Comparison of ENCODE assay signal across 33 mouse cellular contexts in genomic region chr16:91239024-91239423, GRCm38 (mm10). TPM values are rescaled to one million over a fixed set of nuclear protein-coding genes. Genes with fewer than 3 reads are reported as not detected.
"Had no signal": no experiment of that assay in that cellular context is flagged by ENCODE, and none has a peak within 500 bp of the region (broad histone marks: within the 10 kb centered on the region; RNA-seq: fewer than 3 reads in every experiment).

No protein-coding gene starts in this region.

- H3K27ac ChIP-seq: heart, embryonic 10.5 days; hindbrain, embryonic 10.5 days; hindbrain, embryonic 12.5 days; hindbrain, embryonic 14.5 days; intestine, embryonic 15.5 days; layer of hippocampus, adult 2 months; left cerebral cortex, adult 2 months; limb, embryonic 10.5 days; limb, embryonic 12.5 days had no signal

- H3K9me3 ChIP-seq: heart, embryonic 10.5 days; heart, embryonic 12.5 days; hindbrain, embryonic 10.5 days; hindbrain, embryonic 12.5 days; intestine, embryonic 15.5 days; limb, embryonic 10.5 days; limb, embryonic 12.5 days had no signal

- H3K4me2 ChIP-seq: heart, embryonic 12.5 days; hindbrain, embryonic 12.5 days; hindbrain, embryonic 14.5 days; intestine, embryonic 15.5 days; limb, embryonic 12.5 days had no signal

- DNase-seq: forebrain, postnatal 0 days; gastrocnemius, postnatal 25 days; heart, adult 18-20 months; heart, postnatal 10 days; heart, postnatal 4 days; kidney, adult 18-20 months; kidney, adult 8-10 months; kidney, postnatal 10 days; kidney, postnatal 25 days; kidney, postnatal 4 days had no signal

- H3K4me3 ChIP-seq: heart, embryonic 10.5 days; heart, embryonic 12.5 days; hindbrain, embryonic 10.5 days; hindbrain, embryonic 12.5 days; intestine, embryonic 15.5 days; layer of hippocampus, adult 2 months; left cerebral cortex, adult 2 months; limb, embryonic 10.5 days; limb, embryonic 12.5 days had no signal

- H3K4me1 ChIP-seq: heart, embryonic 10.5 days; heart, embryonic 12.5 days; hindbrain, embryonic 10.5 days; hindbrain, embryonic 12.5 days; intestine, embryonic 15.5 days; limb, embryonic 10.5 days; limb, embryonic 12.5 days had no signal

- H3K9ac ChIP-seq: forebrain, postnatal 0 days; heart, embryonic 12.5 days; hindbrain, embryonic 12.5 days; hindbrain, embryonic 14.5 days; intestine, embryonic 15.5 days; limb, embryonic 12.5 days had no signal

- H3K36me3 ChIP-seq: heart, embryonic 10.5 days; heart, embryonic 12.5 days; hindbrain, embryonic 10.5 days; hindbrain, embryonic 12.5 days; intestine, embryonic 15.5 days; limb, embryonic 10.5 days; limb, embryonic 12.5 days had no signal

- ATAC-seq: forebrain, postnatal 0 days; hindbrain, embryonic 16.5 days; inflammation-experienced regulatory T-cells, adult 6 months; intestine, embryonic 15.5 days; intestine, postnatal 0 days had no signal

RNA-seq across cellular contexts. Expression of gene Olig2, which starts 13.8 kb away (rescaled TPM):
- total RNA-seq: gastrocnemius, adult 18-20 months; gastrocnemius, adult 8-10 months; gastrocnemius, postnatal 25 days; gastrocnemius, postnatal 4 days; granulocyte monocyte progenitor cell, adult 5-6 weeks; heart, adult 18-20 months; heart, adult 8-10 months; heart, postnatal 10 days; heart, postnatal 25 days; heart, postnatal 4 days had no signal
- polyA plus RNA-seq: heart, embryonic 10.5 days; heart, embryonic 12.5 days; heart, embryonic 14.5 days; heart, embryonic 16.5 days; inflammation-experienced regulatory T-cells, adult 6 months; intestine, embryonic 15.5 days; intestine, postnatal 0 days; kidney, embryonic 14.5 days; kidney, embryonic 16.5 days; limb, embryonic 10.5 days; limb, embryonic 12.5 days had no signal

RNA-seq across cellular contexts. Expression of gene Olig1, which starts 30.5 kb away (rescaled TPM):
- total RNA-seq: gastrocnemius, adult 18-20 months; gastrocnemius, adult 8-10 months; gastrocnemius, postnatal 25 days; granulocyte monocyte progenitor cell, adult 5-6 weeks; heart, adult 8-10 months; heart, postnatal 10 days; heart, postnatal 25 days; heart, postnatal 4 days had no signal
- polyA plus RNA-seq: heart, embryonic 12.5 days; heart, embryonic 14.5 days; inflammation-experienced regulatory T-cells, adult 6 months; intestine, postnatal 0 days; kidney, embryonic 14.5 days; limb, embryonic 10.5 days had no signal
